Mouse (Mus musculus): ENCODE results near the gene Pde10a. TPM values are rescaled to one million over a fixed set of nuclear protein-coding genes. Genes with fewer than 3 reads are reported as not detected.

The Pde10a gene
- total RNA-seq, 1 experiment, result 2.6 TPM

DNA sequence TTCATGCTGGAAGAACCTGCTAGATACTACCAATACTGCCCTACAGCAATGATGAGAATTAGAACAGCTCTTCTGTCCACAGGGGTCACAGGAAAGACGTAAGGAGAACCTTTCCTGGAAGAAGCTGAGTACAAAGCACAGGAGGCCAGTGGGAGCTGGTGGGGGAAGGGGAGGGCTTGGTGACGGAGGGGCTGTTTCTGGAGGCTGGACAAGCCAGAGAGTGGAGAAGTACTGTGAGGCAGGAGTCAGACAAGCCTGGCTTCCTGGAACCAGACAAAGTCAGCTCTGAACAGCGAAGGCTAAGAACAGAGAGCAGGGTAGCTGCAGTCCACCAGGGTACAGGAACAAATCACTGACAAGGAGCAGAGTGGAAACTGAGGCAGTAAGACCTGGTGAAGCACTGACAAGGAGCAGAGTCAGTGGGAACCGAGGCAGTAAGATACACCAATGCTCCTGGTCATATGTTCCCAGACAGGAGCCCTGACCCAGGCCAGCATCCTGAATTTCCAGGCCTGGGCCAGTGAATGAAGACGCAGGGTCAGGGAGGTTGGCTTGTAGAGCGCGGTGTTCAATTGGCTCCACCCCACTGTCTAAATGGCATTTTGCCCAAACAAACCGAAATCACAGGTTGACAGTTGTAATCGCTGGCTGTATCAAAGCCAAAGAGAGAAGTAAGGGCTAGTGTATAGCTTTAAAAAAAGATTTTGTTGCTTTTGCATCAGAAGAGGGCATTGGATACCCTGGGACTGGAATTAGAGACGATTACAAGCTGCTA, 314.3 kb downstream of the Pde10a start:
- H3K4me3 ChIP-seq (ENCODE audit: insufficient read depth in 1 of 2, low read depth in 1 of 2, low read length in 2 of 2, poor library complexity in 1 of 2, severe bottlenecking in 1 of 2), result no peak overlapping the region
- H3K36me3 ChIP-seq (ENCODE audit: control insufficient read depth, insufficient read depth, low read length, poor library complexity, severe bottlenecking), result no peaks in the 10 kb centered on the region
- TF ChIP-seq ZC3H11A (IDR thresholded peaks at IDR 0.05; ENCODE audit: borderline replicate concordance, low read depth, low read length) (no peak), CHD2 (IDR thresholded peaks at IDR 0.05; ENCODE audit: low read depth, low read length) (no peak), HCFC1 (IDR thresholded peaks at IDR 0.05; ENCODE audit: borderline replicate concordance, insufficient read depth, low read length) (no peak), ZNF384 (IDR thresholded peaks at IDR 0.05; ENCODE audit: low read depth, low read length) (no peak), MAFK (IDR thresholded peaks at IDR 0.05; ENCODE audit: insufficient read depth, low read depth, low read length) (no peak)
- DNase-seq (ENCODE audit: low read depth, low spot score), result no peak
- no peaks in the 10 kb centered on the region for H3K9me3 ChIP-seq (ENCODE audit: control insufficient read depth, insufficient read depth, low read depth, low read length)
- H3K4me1 ChIP-seq (ENCODE audit: control insufficient read depth in 2 of 2, insufficient read depth in 2 of 2, low read length in 2 of 2, poor library complexity in 1 of 2), result no peaks in the 10 kb centered on the region
- in situ Hi-C loops (cut with MboI; ENCODE audit: low sequenced_read_pairs in 2 of 2, unreplicated experiment in 2 of 2), result no loop called here
- no peak overlapping the region for H3K27ac ChIP-seq (ENCODE audit: insufficient read depth, low read depth, low read length, poor library complexity, severe bottlenecking)
- no peak overlapping the region for H3K9ac ChIP-seq (ENCODE audit: insufficient read depth, low read depth, low read length, poor library complexity, severe bottlenecking)

DNA sequence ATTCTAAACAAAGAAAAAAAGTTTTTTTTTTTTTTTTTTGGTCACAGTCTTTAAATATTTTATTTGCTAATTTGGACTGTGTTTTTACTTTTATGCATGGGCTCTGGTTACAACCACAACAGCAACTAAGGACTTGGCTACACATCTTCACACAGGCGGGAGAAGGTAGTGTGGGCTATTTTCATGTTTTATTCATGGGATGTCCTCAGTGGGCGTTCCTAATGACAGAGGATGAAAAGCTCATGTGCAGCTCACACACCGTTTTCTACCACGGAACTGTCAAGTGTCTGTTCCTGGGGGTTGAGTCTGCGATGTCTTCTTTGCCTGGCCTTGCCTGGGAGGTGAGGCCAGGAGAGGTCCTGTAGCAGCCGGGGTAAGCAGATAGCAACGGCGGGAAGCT, 315.9 kb downstream of the Pde10a start:
- DNase-seq (ENCODE audit: low read depth, low spot score), result no peak
- H3K9me3 ChIP-seq (ENCODE audit: control insufficient read depth, insufficient read depth, low read depth, low read length), result no peaks in the 10 kb centered on the region
- no peaks in the 10 kb centered on the region for H3K4me1 ChIP-seq (ENCODE audit: control insufficient read depth in 2 of 2, insufficient read depth in 2 of 2, low read length in 2 of 2, poor library complexity in 1 of 2)
- no peak overlapping the region for H3K4me3 ChIP-seq (ENCODE audit: insufficient read depth in 1 of 2, low read depth in 1 of 2, low read length in 2 of 2, poor library complexity in 1 of 2, severe bottlenecking in 1 of 2)
- no peak overlapping the region for H3K9ac ChIP-seq (ENCODE audit: insufficient read depth, low read depth, low read length, poor library complexity, severe bottlenecking)
- no peak overlapping the region for H3K27ac ChIP-seq (ENCODE audit: insufficient read depth, low read depth, low read length, poor library complexity, severe bottlenecking)
- in situ Hi-C loops (cut with MboI; ENCODE audit: low sequenced_read_pairs in 2 of 2, unreplicated experiment in 2 of 2), result no loop called here
- TF ChIP-seq ZC3H11A (IDR thresholded peaks at IDR 0.05; ENCODE audit: borderline replicate concordance, low read depth, low read length) (no peak), CHD2 (IDR thresholded peaks at IDR 0.05; ENCODE audit: low read depth, low read length) (no peak), HCFC1 (IDR thresholded peaks at IDR 0.05; ENCODE audit: borderline replicate concordance, insufficient read depth, low read length) (no peak), MAFK (IDR thresholded peaks at IDR 0.05; ENCODE audit: insufficient read depth, low read depth, low read length) (no peak), ZNF384 (IDR thresholded peaks at IDR 0.05; ENCODE audit: low read depth, low read length) (no peak)
- H3K36me3 ChIP-seq (ENCODE audit: control insufficient read depth, insufficient read depth, low read length, poor library complexity, severe bottlenecking), result no peaks in the 10 kb centered on the region

DNA sequence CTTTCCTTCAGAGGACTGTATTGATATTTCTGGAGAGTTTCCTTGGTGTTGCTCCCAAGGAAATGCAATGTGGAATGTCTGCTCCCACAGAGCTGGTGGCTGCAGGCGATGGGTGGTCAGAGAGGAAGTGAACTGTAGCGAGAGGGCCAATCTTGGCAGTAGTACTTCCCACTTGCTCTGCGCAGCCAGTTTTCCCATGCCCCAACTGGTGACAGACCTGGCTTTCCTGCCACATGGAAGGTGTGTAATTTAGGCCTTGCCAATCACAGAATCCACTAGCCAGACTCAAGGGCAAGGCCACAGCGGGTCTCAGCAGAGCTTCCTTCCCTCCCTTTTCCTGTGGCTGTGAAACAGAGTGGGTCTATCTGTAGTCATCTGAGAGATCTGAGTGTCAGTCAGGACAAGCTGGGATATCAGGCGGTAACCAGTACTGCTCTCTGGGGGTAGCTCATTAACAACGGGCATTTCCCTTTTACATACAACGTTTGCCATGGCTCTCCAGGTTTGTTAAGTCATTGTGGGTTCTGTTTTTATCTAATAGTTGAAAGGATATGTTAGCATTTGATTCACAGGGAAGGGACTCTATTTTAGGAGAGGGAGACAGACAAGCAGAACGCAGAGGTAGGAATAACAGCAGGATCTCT, 316.8 kb downstream of the Pde10a start:
- DNase-seq (ENCODE audit: low read depth, low spot score), result no peak
- Histone ChIP-seq H3K27ac (ENCODE audit: insufficient read depth, low read depth, low read length, poor library complexity, severe bottlenecking) (no peak overlapping the region), H3K4me3 (ENCODE audit: insufficient read depth in 1 of 2, low read depth in 1 of 2, low read length in 2 of 2, poor library complexity in 1 of 2, severe bottlenecking in 1 of 2) (no peak overlapping the region), H3K9me3 (ENCODE audit: control insufficient read depth, insufficient read depth, low read depth, low read length) (no peaks in the 10 kb centered on the region), H3K36me3 (ENCODE audit: control insufficient read depth, insufficient read depth, low read length, poor library complexity, severe bottlenecking) (no peaks in the 10 kb centered on the region), H3K4me1 (ENCODE audit: control insufficient read depth in 2 of 2, insufficient read depth in 2 of 2, low read length in 2 of 2, poor library complexity in 1 of 2) (no peaks in the 10 kb centered on the region), H3K9ac (ENCODE audit: insufficient read depth, low read depth, low read length, poor library complexity, severe bottlenecking) (no peak overlapping the region)
- in situ Hi-C loops (cut with MboI; ENCODE audit: low sequenced_read_pairs in 2 of 2, unreplicated experiment in 2 of 2), result no loop called here
- TF ChIP-seq CHD2 (IDR thresholded peaks at IDR 0.05; ENCODE audit: low read depth, low read length), result no peak
- no peak for TF ChIP-seq HCFC1 (IDR thresholded peaks at IDR 0.05; ENCODE audit: borderline replicate concordance, insufficient read depth, low read length)
- TF ChIP-seq MAFK (IDR thresholded peaks at IDR 0.05; ENCODE audit: insufficient read depth, low read depth, low read length), result no peak
- TF ChIP-seq ZNF384 (IDR thresholded peaks at IDR 0.05; ENCODE audit: low read depth, low read length), result no peak
- no peak for TF ChIP-seq ZC3H11A (IDR thresholded peaks at IDR 0.05; ENCODE audit: borderline replicate concordance, low read depth, low read length)

DNA sequence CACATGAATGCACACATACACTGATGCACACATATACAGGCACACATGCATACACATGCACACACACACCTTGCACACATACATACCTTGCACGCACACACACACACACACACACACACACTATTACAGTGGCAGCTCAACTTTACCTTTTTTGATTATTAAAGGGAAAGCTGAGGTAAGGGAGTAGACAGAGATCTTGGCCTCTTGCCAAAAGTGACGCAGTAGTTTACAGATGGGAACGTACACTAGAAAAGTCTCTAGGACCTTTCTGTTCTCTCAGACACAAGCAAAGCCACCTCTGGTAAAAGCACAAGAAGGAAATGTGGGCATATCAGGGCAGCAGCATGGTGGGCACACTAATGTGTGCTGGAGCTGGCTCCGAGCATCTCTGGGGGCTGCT, 317.5 kb downstream of the Pde10a start:
- in situ Hi-C loops (cut with MboI; ENCODE audit: low sequenced_read_pairs in 2 of 2, unreplicated experiment in 2 of 2), result no loop called here
- H3K4me1 ChIP-seq (ENCODE audit: control insufficient read depth in 2 of 2, insufficient read depth in 2 of 2, low read length in 2 of 2, poor library complexity in 1 of 2), result no peaks in the 10 kb centered on the region
- no peak overlapping the region for H3K4me3 ChIP-seq (ENCODE audit: insufficient read depth in 1 of 2, low read depth in 1 of 2, low read length in 2 of 2, poor library complexity in 1 of 2, severe bottlenecking in 1 of 2)
- H3K9ac ChIP-seq (ENCODE audit: insufficient read depth, low read depth, low read length, poor library complexity, severe bottlenecking), result no peak overlapping the region
- no peak for TF ChIP-seq ZC3H11A (IDR thresholded peaks at IDR 0.05; ENCODE audit: borderline replicate concordance, low read depth, low read length)
- TF ChIP-seq MAFK (IDR thresholded peaks at IDR 0.05; ENCODE audit: insufficient read depth, low read depth, low read length), result no peak
- no peak for TF ChIP-seq CHD2 (IDR thresholded peaks at IDR 0.05; ENCODE audit: low read depth, low read length)
- no peak for TF ChIP-seq ZNF384 (IDR thresholded peaks at IDR 0.05; ENCODE audit: low read depth, low read length)
- no peak for TF ChIP-seq HCFC1 (IDR thresholded peaks at IDR 0.05; ENCODE audit: borderline replicate concordance, insufficient read depth, low read length)
- no peaks in the 10 kb centered on the region for H3K36me3 ChIP-seq (ENCODE audit: control insufficient read depth, insufficient read depth, low read length, poor library complexity, severe bottlenecking)
- no peak for DNase-seq (ENCODE audit: low read depth, low spot score)
- no peak overlapping the region for H3K27ac ChIP-seq (ENCODE audit: insufficient read depth, low read depth, low read length, poor library complexity, severe bottlenecking)
- no peaks in the 10 kb centered on the region for H3K9me3 ChIP-seq (ENCODE audit: control insufficient read depth, insufficient read depth, low read depth, low read length)

All from ES-E14 (cell line).